Mouse (Mus musculus) forelimb bud, embryonic 11.5 days (tissue): ENCODE measurements around the gene Tmem247.

Source experiments
- DNase-seq: peaks from one replicate; pipeline ENCODE4 v3.0.0-alpha.2; 2012; ENCODE audit warnings: low read depth, low spot score

Gene Tmem247

GRCm38 (mm10) chr17:86913003-86913607, 4.0 kb upstream of the Tmem247 start:
- no peak for DNase-seq

GRCm38 (mm10) chr17:86915540-86915939, 1.6 kb upstream of the Tmem247 start:
- DNase-seq = no peak

- DNase-seq = no peak
Observed at GRCm38 (mm10) chr17:86918786-86919185, 1.6 kb downstream of the Tmem247 start.

GRCm38 (mm10) chr17:86919729-86920128, 2.6 kb downstream of the Tmem247 start:
- DNase-seq = no peak

- DNase-seq = no peak
Observed at GRCm38 (mm10) chr17:86924679-86925078, 7.5 kb downstream of the Tmem247 start.

GRCm38 (mm10) chr17:86926836-86927235, 9.7 kb downstream of the Tmem247 start:
- DNase-seq = no peak

GRCm38 (mm10) chr17:86929355-86929754, 12.2 kb downstream of the Tmem247 start:
- DNase-seq = no peak

- DNase-seq = no peak
Observed at GRCm38 (mm10) chr17:86929981-86930380, 12.8 kb downstream of the Tmem247 start.

- no peak for DNase-seq
Observed at GRCm38 (mm10) chr17:86932896-86933295, 15.7 kb downstream of the Tmem247 start.

- DNase-seq = no peak
Observed at GRCm38 (mm10) chr17:86937064-86937463, 19.9 kb downstream of the Tmem247 start.

GRCm38 (mm10) chr17:86937497-86938155, 20.5 kb downstream of the Tmem247 start:
- peak; percentile 53 for DNase-seq

GRCm38 (mm10) chr17:86938683-86939082, 21.5 kb downstream of the Tmem247 start:
- DNase-seq = no peak

- DNase-seq = no peak
Observed at GRCm38 (mm10) chr17:86942112-86942511, 25.0 kb downstream of the Tmem247 start.

GRCm38 (mm10) chr17:86943158-86943557, 26.0 kb downstream of the Tmem247 start:
- no peak for DNase-seq

- no peak for DNase-seq
Observed at GRCm38 (mm10) chr17:86946078-86946477, 28.9 kb downstream of the Tmem247 start.

- no peak for DNase-seq
Observed at GRCm38 (mm10) chr17:86947840-86948796, 31.0 kb downstream of the Tmem247 start, which contains the start of gene Atp6v1e2. Atp6v1e2 (minus strand) TSS chr17:86947897.

GRCm38 (mm10) chr17:86948801-86949200, 31.7 kb downstream of the Tmem247 start:
- no peak for DNase-seq

- DNase-seq = no peak
Observed at GRCm38 (mm10) chr17:86957239-86957638, 40.1 kb downstream of the Tmem247 start.

- no peak for DNase-seq
Observed at GRCm38 (mm10) chr17:86957968-86958367, 40.8 kb downstream of the Tmem247 start.

GRCm38 (mm10) chr17:86961301-86961841, 44.2 kb downstream of the Tmem247 start:
- DNase-seq = no peak

- peak; percentile 87 for DNase-seq
Observed at GRCm38 (mm10) chr17:86962297-86962893, 45.2 kb downstream of the Tmem247 start.
